Comparison of ENCODE assay signal across 19 mouse cellular contexts in genomic region chr1:190041096-190041706, GRCm38 (mm10).
A peak's percentile ranks its signal among the peaks of the same experiment; 100 is the strongest.
DNase-seq lines count a peak whose midpoint lies in the region; ATAC-seq and TF ChIP-seq lines count a peak whose summit lies in the region.
"Had no signal": no experiment of that assay in that cellular context is flagged by ENCODE, and none has a peak within 500 bp of the region (broad histone marks: within the 10 kb centered on the region; RNA-seq: fewer than 3 reads in every experiment).

No protein-coding gene starts in this region.

- no peaks in the 10 kb centered on the region for H3K36me3 ChIP-seq in intestine, postnatal 0 days (ENCODE audit: control insufficient read depth, insufficient read depth)
- no peaks in the 10 kb centered on the region for H3K36me3 ChIP-seq in intestine, embryonic 15.5 days
- no peaks in the 10 kb centered on the region for H3K36me3 ChIP-seq in lung, postnatal 0 days (ENCODE audit: insufficient read depth, low read length)
- no peaks in the 10 kb centered on the region for H3K36me3 ChIP-seq in E14TG2a.4 (ENCODE audit: insufficient read depth, low read length)
- H3K36me3 ChIP-seq: embryonic facial prominence, embryonic 12.5 days; limb, embryonic 10.5 days had no signal

- ATAC-seq in intestine, postnatal 0 days: no peak
- no peak for ATAC-seq in intestine, embryonic 15.5 days
- ATAC-seq in lung, postnatal 0 days: no peak
- no peak for ATAC-seq in cerebellum, adult (ENCODE audit: insufficient number of reproducible peaks, low FRiP score, low TSS enrichment)
- ATAC-seq: hindbrain, embryonic 16.5 days had no signal

- 51% methylated on average over 7 of the region's 7 CpGs for WGBS in intestine, postnatal 0 days
- WGBS in intestine, embryonic 15.5 days: 52% methylated on average over 7 of the region's 7 CpGs
- WGBS in lung, postnatal 0 days: 48% methylated on average over 7 of the region's 7 CpGs

- H3K9ac ChIP-seq in intestine, postnatal 0 days (ENCODE audit: low read depth, low read length): no peak overlapping the region
- no peak overlapping the region for H3K9ac ChIP-seq in intestine, embryonic 15.5 days
- no peak overlapping the region for H3K9ac ChIP-seq in lung, postnatal 0 days (replicated peaks; ENCODE audit: low read depth)
- H3K9ac ChIP-seq: embryonic facial prominence, embryonic 12.5 days had no signal

- no peaks in the 10 kb centered on the region for H3K27me3 ChIP-seq in intestine, postnatal 0 days (replicated peaks; ENCODE audit: control insufficient read depth, insufficient read depth, low read length)
- H3K27me3 ChIP-seq in intestine, embryonic 15.5 days (replicated peaks): no peaks in the 10 kb centered on the region
- H3K27me3 ChIP-seq in lung, postnatal 0 days (replicated peaks; ENCODE audit: insufficient read depth, low read length): no peaks in the 10 kb centered on the region
- H3K27me3 ChIP-seq in E14TG2a.4 (ENCODE audit: insufficient read depth, low read length): no peaks in the 10 kb centered on the region; the same call in 1 of the 2 replicates

- TF ChIP-seq EP300 in lung, postnatal 0 days (IDR thresholded peaks at IDR 0.05): no peak

- no peak overlapping the region for H3K4me2 ChIP-seq in intestine, postnatal 0 days (replicated peaks; ENCODE audit: low read depth)
- H3K4me2 ChIP-seq in intestine, embryonic 15.5 days (replicated peaks): no peak overlapping the region
- H3K4me2 ChIP-seq in lung, postnatal 0 days (replicated peaks; ENCODE audit: low read depth, low read length): no peak overlapping the region
- H3K4me2 ChIP-seq: embryonic facial prominence, embryonic 12.5 days had no signal

- no peak overlapping the region for H3K4me3 ChIP-seq in intestine, postnatal 0 days (ENCODE audit: low read depth, low read length)
- H3K4me3 ChIP-seq in intestine, embryonic 15.5 days (replicated peaks): no peak overlapping the region
- no peak overlapping the region for H3K4me3 ChIP-seq in lung, postnatal 0 days (ENCODE audit: low read depth, low read length)
- H3K4me3 ChIP-seq in E14TG2a.4 (replicated peaks; ENCODE audit: low read length): no peak overlapping the region
- H3K4me3 ChIP-seq: embryonic facial prominence, embryonic 12.5 days; limb, embryonic 10.5 days; megakaryocyte, embryonic 14.5 days; myocyte had no signal

- 0 out of 2 replicates have a peak, but pooled peaks cover 1% of the 10 kb centered on the region for H3K4me1 ChIP-seq in intestine, postnatal 0 days (replicated peaks; ENCODE audit: control insufficient read depth, insufficient read depth, low read length)
- H3K4me1 ChIP-seq in intestine, embryonic 15.5 days (replicated peaks): no peaks in the 10 kb centered on the region; the same call in 1 of the 2 replicates
- no peaks in the 10 kb centered on the region for H3K4me1 ChIP-seq in lung, postnatal 0 days (ENCODE audit: insufficient read depth, low read depth, low read length)
- no peaks in the 10 kb centered on the region for H3K4me1 ChIP-seq in E14TG2a.4 (replicated peaks; ENCODE audit: low read depth, low read length)

- no peak for DNase-seq in lung, postnatal 0 days (ENCODE audit: low spot score)
- no peak for DNase-seq in lung, postnatal 25 days (ENCODE audit: low spot score)
- DNase-seq in brain, adult 2 months (ENCODE audit: low read depth, low spot score): peak; percentile 20
- DNase-seq in spleen, postnatal 4 days (ENCODE audit: low spot score in 2 of 2): no peak
- DNase-seq: cerebellum, adult 9-10 months; heart, adult 18-20 months; heart, postnatal 10 days; lung, adult 2 months; right cerebral cortex, postnatal 14 days; thymus, postnatal 14 days had no signal

- peak; percentile 76 for TF ChIP-seq CTCF in intestine, postnatal 0 days (IDR thresholded peaks at IDR 0.05; ENCODE audit: low read depth)
- peak; percentile 31 for TF ChIP-seq CTCF in lung, postnatal 0 days (IDR thresholded peaks at IDR 0.05)
- peak; percentile 39 for TF ChIP-seq CTCF in E14TG2a.4 (conservative IDR thresholded peaks at IDR 0.05; ENCODE audit: low read length)

- no peaks in the 10 kb centered on the region for H3K9me3 ChIP-seq in intestine, postnatal 0 days (ENCODE audit: control insufficient read depth)
- no peaks in the 10 kb centered on the region for H3K9me3 ChIP-seq in intestine, embryonic 15.5 days
- H3K9me3 ChIP-seq in lung, postnatal 0 days (ENCODE audit: low read length): no peaks in the 10 kb centered on the region
- no peaks in the 10 kb centered on the region for H3K9me3 ChIP-seq in E14TG2a.4 (ENCODE audit: low read length)
- H3K9me3 ChIP-seq: embryonic facial prominence, embryonic 12.5 days; limb, embryonic 10.5 days; megakaryocyte, embryonic 14.5 days had no signal

- H3K27ac ChIP-seq in intestine, postnatal 0 days (ENCODE audit: low read depth, low read length): no peak overlapping the region
- H3K27ac ChIP-seq in intestine, embryonic 15.5 days: no peak overlapping the region
- H3K27ac ChIP-seq in lung, postnatal 0 days (ENCODE audit: low read length): no peak overlapping the region
- H3K27ac ChIP-seq: embryonic facial prominence, embryonic 12.5 days; limb, embryonic 10.5 days had no signal
